Mouse (Mus musculus): ENCODE results near the gene Nek11. TPM values are rescaled to one million over a fixed set of nuclear protein-coding genes. Genes with fewer than 3 reads are reported as not detected.

Gene Nek11
- total RNA-seq, 2 experiments from 2014 or later = not detected

DNA sequence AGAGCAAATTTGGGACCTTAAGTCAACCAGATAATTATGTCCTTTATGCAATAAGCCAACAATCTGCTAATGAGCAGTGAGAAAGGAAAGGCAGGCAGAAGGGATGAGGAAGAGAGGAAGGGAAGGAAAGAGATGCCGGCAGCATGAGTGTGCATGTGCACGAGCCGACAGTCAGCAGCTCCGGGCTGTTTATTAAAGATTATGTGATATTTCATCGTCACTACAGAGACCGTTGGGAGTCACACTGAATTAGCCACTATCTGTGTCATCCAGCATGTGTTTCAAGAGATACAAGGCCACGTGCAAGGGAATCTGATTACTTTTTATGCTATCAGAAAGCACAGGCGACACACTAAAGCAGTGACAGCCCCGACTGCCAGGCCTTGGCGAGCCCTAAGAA lies 73.5 kb downstream of the Nek11 start:
- DNase-seq = no peak
- intact Hi-C loops (cut with DNase I) = no loop called here

DNA sequence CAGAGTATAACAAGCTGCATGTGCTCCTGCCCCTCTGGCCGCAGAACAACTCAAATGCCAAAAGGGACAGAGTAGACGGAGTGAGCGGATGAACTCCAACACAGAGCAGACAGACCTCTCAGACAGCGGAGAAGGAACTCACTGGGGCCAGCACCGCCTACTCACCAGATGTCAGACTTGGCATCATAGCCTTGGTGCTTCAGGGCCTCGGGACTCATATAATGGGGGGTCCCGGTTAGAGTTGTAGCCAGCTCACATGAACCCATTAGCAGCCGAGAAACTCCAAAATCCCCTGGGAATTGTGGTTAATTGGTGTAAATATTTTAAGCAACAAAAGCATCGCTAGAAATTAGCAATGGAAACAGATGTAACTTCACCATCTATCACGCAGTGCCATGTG lies 82.1 kb downstream of the Nek11 start:
- DNase-seq = no peak
- intact Hi-C loops (cut with DNase I) = no loop called here

DNA sequence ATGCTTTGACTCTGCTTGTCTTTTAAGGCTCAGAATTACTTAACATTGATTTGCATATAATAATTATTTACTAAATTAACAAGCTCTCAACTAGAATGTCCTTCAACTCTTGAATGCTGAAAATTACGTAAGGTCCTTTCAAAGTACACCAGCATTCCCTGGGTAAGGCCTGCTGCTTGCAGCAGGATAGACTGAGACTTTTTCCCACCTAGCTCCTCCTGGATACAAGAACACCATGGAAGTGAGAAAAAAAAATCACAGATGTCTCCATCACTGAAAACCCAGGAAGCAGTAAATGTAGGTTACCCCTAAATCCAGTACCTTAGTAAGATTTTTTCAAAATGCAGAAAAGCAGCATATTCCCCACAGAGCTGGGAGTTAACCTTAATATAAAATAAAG lies 82.6 kb downstream of the Nek11 start:
- DNase-seq = no peak
- intact Hi-C loops (cut with DNase I) = no loop called here

DNA sequence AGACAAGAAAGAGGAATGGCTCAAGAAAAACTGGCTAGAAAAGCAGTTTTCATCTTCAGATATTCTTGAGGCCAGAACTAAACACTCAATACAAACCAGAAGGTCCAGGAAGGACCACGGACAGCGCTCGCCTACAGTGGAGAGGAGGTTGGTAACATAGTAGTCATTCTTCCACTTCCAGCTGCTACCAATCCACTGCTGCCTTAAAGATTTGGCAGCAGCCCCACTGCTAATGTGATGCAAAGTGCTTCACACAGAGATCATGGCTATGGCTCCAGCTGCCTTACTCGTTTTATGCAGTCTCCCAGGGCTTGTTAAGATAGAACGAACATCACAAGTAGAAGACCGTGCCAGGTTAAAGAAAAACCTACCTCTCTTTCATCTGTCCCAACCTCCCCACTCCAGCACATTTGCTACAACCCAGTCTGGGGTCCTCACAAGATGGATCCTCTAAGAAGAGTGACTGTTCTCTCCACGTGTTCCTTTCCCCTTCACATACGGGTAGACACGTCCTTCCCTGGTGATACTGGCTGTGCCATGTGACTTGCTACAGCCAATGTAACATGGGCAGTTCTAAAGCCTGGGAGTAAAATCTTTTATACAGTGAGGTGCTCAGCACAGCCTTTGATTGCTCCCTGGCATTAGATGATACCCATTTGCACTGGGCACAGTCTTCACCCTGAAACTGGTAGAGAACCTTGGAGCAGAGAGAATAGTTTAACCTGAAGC lies 85.6 kb downstream of the Nek11 start:
- intact Hi-C loops (cut with DNase I) = no loop called here
- no peak for DNase-seq

DNA sequence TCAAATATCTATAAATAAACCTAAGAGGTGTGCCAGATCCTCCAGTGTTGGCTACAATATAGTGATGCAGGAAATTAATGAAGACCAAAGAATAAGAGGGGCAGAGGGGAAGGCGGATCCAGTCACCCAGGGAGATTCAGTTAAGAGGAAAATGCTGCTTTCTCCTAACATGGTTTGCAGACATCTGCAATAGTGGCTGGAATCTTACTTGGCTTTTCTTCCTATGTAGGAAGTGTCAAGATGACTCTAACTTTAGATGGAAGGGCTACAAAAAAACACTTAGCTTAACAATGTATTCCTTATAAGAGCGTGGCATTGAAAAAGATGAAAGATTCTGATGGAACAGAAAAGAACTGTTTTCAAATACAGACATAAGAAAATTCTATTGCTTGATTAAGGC lies 89.3 kb downstream of the Nek11 start:
- DNase-seq = no peak
- intact Hi-C loops (cut with DNase I) = no loop called here

DNA sequence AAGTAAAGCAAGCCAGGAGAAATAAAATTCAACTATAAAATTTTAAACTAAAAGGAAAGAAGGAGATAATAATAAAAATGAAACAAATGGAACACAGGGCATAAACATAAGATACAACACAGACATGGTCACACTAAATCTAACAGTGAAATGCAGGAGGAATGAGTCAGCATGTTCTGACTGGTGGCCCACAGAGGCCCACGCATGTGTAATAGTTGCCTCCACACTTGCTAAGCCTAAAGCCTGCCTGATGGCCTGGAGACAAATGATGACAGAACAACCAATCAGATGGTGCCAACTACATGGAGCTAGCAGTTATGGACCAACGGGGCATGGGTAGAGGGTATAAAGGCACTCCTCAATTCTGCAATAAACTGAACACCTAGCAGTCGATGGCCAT lies 93.1 kb downstream of the Nek11 start:
- intact Hi-C loops (cut with DNase I) = no loop called here
- no peak for DNase-seq

DNA sequence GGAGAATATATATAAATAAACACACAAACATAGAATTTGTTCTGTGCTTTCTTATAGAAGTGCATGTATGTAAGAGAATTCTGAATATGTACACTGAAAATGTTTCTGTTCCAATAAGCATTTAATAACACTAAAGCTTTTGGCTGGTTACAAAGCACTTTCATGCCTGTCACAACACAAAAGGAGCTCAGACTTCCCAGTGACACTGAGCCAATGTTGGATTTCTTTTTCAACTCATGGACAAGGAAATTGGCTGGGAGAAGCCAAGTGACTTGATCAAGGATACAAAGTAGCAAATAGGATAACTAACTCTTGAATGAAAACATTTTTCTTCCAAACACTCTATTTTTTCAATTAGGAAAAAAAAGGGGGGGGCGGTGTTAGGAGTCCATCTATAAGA lies 93.9 kb downstream of the Nek11 start:
- no peak for DNase-seq
- intact Hi-C loops (cut with DNase I) = no loop called here

DNA sequence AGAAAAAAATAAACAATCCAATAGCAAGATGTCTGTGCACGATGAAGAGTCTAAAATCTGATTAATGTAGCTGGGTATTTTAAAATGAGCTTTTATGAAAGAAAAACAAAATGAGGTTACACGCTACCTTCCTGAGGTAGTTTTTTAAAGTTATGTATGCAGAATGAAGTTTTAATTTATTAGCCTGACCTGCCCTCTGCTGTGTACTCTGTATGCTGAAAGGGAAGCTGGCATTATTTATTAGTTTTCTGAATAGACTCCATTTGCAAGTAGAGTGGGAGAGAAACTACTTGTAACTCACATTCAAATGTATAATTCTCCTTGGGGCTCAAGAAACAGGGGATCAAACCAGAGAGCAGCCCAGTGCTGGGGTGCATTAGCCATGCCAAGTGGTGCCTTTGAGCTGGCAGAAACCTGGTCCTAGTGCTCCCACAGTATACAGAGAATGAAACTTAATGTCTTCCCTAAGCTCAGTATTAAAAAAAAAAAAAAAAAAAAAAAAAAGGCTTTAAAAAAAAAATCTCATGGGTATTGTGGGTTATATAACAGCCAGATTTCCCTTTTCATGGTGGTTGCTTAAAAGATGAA lies 94.5 kb downstream of the Nek11 start:
- intact Hi-C loops (cut with DNase I) = no loop called here
- no peak for DNase-seq

DNA sequence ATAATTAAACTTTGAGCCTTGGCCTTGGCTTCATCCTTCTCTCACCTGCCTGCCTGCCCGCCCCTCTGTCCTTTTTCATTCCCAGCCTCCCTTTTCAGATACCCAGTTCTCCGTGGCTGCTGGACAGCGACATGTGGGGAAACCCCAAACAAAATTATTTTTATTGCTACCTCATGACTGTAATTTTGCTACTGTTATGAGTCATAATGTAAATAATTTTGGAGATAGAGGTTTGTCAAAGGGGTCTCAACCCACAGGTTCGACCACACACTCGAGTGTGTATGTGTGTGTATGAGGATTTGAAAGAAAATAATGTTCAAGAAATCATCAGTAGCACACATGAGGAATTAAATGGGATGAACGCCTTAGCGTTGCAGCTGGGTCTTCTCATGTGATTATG lies 110.7 kb downstream of the Nek11 start:
- intact Hi-C loops (cut with DNase I) = no loop called here
- DNase-seq = no peak

DNA sequence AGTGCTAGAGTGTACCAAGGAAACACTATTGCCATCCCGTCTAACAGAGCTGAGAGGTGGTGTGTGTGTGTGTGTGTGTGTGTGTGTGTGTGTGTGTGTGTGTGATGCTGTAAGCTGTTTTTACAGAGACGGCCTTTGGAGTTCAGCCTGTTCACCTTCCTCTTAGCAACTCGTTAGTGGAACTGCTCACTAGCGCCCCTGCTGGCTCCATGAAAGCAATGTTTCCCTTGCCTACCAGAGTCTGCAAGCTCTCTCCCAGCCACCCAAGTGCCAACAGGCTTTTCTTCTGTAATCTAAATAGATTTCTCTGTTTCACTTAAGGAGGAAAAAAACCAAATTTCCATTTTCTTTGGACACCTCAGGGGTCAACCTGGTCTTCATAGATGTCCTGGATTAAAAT lies 112.6 kb downstream of the Nek11 start:
- intact Hi-C loops (cut with DNase I) = no loop called here
- DNase-seq = no peak

DNA sequence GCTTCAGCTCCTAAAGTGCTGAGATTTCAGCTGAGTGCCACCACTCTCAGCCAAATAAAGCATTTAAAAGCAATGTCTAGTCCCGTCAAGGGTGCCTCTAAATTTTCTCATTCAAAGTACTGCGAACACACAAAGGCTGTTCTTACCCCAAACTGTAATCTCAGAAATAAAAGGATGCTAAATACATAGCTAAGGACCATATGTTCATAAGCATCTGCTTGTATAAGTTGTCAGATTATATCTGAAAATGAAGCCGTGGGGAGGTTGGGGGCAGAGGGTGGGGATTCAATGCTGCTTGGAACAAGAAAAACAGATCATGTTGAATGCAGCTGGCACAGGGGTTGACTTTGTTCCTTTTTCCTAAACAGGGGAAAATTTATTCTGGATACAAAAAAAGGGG lies 120.4 kb downstream of the Nek11 start:
- DNase-seq = no peak
- intact Hi-C loops (cut with DNase I) = no loop called here

DNA sequence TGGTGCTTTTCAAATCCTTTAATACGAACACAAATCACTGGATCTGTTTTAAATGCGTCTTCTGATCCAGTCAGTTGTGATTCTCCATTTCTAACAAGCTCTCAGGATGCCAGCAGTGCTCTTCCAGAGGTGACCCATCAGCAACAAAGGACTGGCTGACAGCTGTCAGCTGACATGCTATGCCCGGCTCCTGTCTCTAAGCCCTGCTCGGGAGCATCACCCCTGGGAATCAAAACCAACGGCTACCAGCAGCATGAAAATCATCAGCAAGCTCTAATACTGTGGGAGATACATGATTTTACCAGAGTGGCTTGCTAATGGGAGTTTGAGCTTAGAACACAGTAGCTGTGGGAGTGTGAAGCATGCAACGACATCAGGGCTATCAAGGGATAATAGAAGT lies 121.0 kb downstream of the Nek11 start:
- no peak for DNase-seq
- intact Hi-C loops (cut with DNase I) = no loop called here

DNA sequence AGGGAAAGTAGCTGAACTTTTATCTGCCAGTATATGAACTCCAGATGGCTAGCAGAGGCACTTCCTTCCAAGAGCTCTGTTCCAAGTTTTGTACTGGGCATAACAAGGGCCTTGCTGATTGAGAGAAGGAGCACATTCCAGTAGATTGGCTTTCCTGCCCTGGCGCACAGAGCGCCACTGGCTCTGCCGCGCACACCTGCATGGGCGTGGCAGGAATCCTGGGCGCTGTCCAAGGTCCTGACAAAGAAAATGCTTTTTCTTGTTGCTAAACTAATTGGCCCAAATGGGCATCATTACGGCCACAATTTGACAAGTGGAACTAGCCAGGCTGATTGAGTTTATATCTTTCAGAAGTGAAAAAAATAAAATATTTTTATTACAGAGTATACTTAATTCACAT lies 123.1 kb downstream of the Nek11 start:
- intact Hi-C loops (cut with DNase I) = no loop called here
- no peak for DNase-seq

DNA sequence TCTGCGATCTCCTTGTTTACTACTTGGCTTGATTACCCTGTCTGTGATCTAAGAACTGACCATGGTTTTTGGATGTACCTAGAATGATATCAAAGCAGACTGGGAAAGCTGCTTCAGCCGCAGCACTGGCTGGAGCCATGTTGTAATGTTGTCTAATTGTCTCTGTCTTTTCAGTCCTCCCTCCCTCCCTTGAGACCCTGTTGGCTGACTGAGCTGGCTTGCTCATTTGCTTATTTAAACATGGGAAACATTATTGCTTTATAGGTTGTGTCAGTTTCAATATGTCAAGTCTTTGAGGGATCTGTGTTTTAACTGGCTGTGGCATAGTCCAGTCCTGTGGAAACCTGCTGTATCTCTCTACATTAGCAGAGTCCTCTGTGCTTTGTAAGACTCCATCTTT lies 132.2 kb downstream of the Nek11 start:
- DNase-seq = no peak
- intact Hi-C loops (cut with DNase I) = no loop called here

DNA sequence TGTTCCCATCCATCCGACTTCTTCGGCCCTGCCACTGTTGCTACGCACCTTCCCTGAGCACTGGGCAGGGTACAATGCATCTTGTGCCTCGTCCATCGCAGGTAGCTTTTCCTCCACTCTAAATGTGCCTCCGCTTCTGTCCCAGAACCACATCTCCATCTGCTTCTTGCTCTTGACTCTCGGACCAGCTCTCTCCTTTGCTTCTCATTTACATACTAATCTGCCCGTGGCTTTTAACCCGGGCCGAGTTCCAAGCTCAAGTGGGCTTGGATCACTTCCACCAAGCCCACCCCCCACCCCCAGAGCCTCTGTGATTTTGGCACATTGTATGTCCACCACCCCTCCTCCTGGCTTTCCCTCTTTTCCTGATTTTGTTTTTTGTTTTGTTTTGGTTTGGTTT lies 137.7 kb downstream of the Nek11 start:
- intact Hi-C loops (cut with DNase I) = no loop called here
- no peak for DNase-seq

DNA sequence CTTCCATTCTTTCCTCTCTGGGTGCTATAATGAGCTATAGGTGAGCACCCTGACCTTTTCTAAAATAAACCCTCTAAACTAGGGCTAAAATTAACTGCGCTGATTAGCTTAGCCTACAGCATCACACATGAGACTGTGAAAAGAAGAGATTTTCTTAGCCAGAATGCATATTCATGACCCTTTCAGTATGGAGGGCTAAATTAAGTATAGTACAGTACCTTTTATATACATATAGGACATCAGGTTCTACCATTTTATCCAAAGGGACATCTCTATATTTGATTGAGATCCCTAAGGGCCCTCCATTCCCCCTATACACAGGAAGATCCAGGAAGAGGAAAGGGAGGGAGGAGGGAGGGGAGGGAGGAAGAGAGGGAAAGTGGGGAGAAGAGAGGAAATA lies 141.2 kb downstream of the Nek11 start:
- intact Hi-C loops (cut with DNase I) = no loop called here
- DNase-seq = no peak

DNA sequence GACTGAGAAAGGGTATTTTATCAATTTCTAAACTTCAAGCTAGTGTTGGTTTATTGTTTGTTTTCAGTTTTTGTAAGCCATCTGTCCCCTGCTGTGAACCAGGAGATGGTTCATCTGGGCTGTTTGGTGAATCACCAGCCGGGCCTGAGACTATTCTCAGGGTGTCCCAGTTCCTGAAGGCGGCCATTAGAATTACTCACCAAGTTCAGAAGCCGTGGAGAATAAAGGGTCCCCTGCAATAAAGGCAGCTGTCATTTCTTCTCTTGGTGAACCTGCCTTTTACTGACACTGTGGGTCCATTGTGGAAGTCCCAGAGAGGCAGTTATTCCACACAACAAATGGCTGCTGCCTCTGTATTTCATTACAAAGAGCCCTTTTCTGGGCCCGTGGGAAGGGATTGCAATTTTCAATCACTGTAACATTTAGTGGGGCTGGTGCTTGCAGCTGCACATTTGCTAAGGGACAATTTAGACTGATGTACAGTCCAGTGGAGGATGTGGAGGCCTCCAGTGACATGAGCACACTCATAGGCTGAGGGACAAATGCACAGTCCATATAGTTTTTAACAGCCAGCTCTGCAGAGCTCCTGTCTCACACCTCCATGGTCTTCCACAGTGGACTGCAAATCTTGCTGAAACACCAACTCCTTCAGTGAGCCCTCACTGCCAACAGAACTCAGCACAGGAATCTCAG lies 142.8 kb downstream of the Nek11 start:
- no peak for DNase-seq
- intact Hi-C loops (cut with DNase I) = no loop called here

DNA sequence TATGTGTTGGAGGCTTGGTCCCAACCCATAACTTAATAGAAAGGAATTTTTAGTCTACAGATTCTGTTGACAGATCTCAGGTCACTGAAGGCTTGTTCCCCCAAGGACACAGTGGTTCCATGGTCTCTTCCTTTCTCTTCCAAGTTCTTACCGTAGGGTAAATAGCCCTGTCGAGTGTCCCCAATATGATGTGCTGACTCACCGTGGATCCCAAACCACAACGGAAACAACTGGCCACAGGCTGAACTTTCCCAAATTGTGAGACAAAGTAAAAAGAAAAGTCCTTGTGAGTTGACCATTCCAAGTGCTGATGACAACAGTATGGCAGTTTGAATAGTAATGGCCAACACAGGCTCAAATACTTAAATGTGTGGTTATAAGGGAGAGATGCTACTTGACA lies 144.1 kb downstream of the Nek11 start:
- intact Hi-C loops (cut with DNase I) = no loop called here
- DNase-seq = no peak

DNA sequence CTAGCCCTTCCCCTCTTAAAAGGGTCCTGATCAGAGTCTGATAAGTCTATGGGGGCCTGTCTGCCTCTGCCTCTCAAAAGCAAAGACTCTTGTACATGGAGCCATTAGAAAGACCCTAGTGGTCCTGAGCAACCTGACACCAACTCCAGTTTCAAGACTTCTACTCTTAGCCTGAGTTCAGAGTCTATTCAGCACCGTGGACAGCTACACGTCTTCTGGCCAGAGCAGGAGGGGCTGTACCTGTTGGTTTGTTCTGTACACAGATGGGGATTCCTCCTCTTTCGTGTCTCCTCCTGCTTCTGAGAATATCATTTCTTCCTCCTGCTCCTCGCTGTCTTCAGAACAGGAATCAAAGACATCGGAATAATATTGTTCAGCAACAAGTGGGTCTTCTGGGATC lies 151.3 kb downstream of the Nek11 start:
- intact Hi-C loops (cut with DNase I) = no loop called here
- no peak for DNase-seq

DNA sequence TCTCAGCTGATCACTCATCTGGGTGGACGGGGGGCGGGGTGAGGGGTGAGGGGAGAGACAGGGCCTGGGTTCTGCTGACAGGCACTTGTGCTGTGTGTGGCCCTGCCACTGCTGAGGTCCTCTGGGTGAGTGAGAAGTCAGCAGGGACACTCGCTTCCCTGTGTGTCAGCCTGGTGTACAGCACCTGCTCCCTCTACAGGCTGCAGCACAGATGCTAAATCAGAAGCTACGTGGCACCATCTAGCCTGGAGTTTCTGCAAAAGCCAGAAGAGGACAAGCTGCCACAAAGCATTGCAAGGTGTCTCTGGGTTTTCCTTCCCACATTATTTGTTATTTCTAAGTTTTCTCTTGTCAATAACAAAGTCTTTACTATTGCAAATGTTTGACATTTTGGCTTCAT lies 180.9 kb downstream of the Nek11 start:
- intact Hi-C loops (cut with DNase I) = no loop called here
- no peak for DNase-seq

DNA sequence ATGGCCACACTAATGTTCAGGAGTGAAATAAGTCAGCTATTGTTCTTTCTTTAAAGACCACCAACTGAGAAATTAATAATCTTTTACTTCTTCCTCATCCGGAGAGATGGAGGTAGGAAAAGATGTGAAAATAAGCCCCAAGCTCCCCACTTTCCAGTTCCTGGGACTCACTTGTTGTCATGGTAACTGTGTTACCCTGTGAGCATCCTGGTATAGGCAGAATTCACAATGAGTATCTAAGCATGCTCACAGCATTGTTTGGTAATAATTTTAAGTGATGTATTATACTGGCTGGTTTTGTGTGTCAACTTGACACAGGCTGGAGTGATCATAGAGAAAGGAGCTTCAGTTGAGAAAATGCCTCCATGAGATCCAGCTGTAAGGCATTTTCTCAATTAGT lies 195.0 kb downstream of the Nek11 start:
- intact Hi-C loops (cut with DNase I) = no loop called here
- DNase-seq = no peak

DNA sequence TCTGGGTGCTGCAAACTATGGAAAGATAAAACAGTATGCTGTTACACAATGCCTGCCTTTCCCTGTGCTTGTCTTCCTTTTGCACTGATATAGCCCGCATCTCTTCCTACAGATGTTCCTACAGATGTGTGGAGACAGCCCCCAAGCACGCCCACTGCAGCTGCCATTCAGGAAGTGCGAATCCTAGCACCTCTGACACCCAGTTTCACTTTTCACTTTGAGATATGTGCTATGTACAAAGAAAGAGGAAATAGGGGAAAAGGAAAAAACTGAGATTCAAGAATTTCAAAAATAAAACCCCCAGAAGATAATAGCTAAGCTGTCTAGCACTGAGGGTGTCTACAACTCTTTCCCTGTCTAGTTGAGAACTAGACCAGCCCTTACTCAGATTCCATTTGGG lies 208.6 kb downstream of the Nek11 start:
- intact Hi-C loops (cut with DNase I) = no loop called here
- no peak for DNase-seq
